Mouse (Mus musculus) liver, postnatal 0 days (tissue): ENCODE measurements around the gene Nudt15. TPM values are rescaled to one million over a fixed set of nuclear protein-coding genes. Genes with fewer than 3 reads are reported as not detected.

Source experiments
- ATAC-seq: fragments of 200-750 bp; cut with Nextera tagmentation; 2 replicates; pipeline ENCODE4 v1.8.0; 2017; ENCODE audit warnings: mild to moderate bottlenecking, moderate library complexity
- DNase-seq: peaks from one replicate; pipeline ENCODE4 v3.0.0-alpha.2; 2016
- H3K27ac ChIP-seq: fragments of 300-500 bp; sonication (generic); 2 replicates; pipeline ENCODE4 v1.5.1; 2014; ENCODE audit warnings: antibody characterized with exemption, moderate library complexity, mild to moderate bottlenecking, low read depth
- H3K27me3 ChIP-seq: fragments of 300-500 bp; sonication (generic); 2 replicates; pipeline ENCODE4 v1.6.1; 2014; ENCODE audit warnings: low read length, control low read depth, mixed read lengths; ENCODE audit not compliant: insufficient read depth
- H3K36me3 ChIP-seq: fragments of 300-500 bp; sonication (generic); replicated peaks from 2 replicates; pipeline ENCODE4 v1.6.1; 2014; ENCODE audit warnings: mild to moderate bottlenecking, control low read depth, low read length, moderate library complexity, mixed read lengths; ENCODE audit not compliant: insufficient read depth
- H3K4me1 ChIP-seq: fragments of 300-500 bp; sonication (generic); 2 replicates; pipeline ENCODE4 v1.6.1; 2014; ENCODE audit warnings: antibody characterized with exemption, mild to moderate bottlenecking, control low read depth; ENCODE audit not compliant: insufficient read depth
- H3K4me2 ChIP-seq: fragments of 300-500 bp; sonication (generic); 2 replicates; pipeline ENCODE4 v1.6.1; 2014; ENCODE audit warnings: low read depth, mild to moderate bottlenecking, low read length, moderate library complexity, mixed read lengths
- H3K4me3 ChIP-seq: fragments of 300-500 bp; sonication (generic); 2 replicates; pipeline ENCODE4 v1.5.1; 2014; ENCODE audit warnings: low read depth, low read length
- H3K9ac ChIP-seq: fragments of 300-500 bp; sonication (generic); replicated peaks from 2 replicates; pipeline ENCODE4 v1.6.1; 2014; ENCODE audit warnings: mild to moderate bottlenecking, moderate library complexity
- H3K9me3 ChIP-seq: fragments of 300-500 bp; sonication (generic); 2 replicates; pipeline ENCODE4 v1.6.1; 2016; ENCODE audit warnings: mild to moderate bottlenecking, control low read depth, low read length, mixed read lengths
- CTCF ChIP-seq: sonication (generic); IDR thresholded peaks from 2 replicates; pipeline ENCODE4 v1.5.1; 2016; ENCODE audit warnings: antibody characterized with exemption, low read depth
- EP300 ChIP-seq: IDR thresholded peaks from 2 replicates; pipeline ENCODE4 v1.6.1; 2016; ENCODE audit warnings: antibody characterized with exemption, low read depth, mild to moderate bottlenecking
- WGBS: fragments of 180-500 bp; shearing (Covaris S2); extraction: QIAGEN DNeasy Blood & Tissue Kit; methylation state at CpG from one replicate; pipeline ENCODE4 v1.1.7; 2014; ENCODE audit not compliant: insufficient replicate concordance; 5-methylcytosine and 5-hydroxymethylcytosine counted together
- polyA plus RNA-seq: library from polyadenylated mRNA; unstranded; fragments of >200 nt; fragmentation: Nextera tagmentation; extraction: Ambion mirVana; gene quantifications from 2 replicates; pipeline ENCODE4 v1.2.1, GENCODE M21; 2015

Nudt15 gene
- polyA plus RNA-seq, 1 experiment from 2014 or later = 1.9 TPM

GRCm38 (mm10) chr14:73503237-73503933, 44.7 kb downstream of the Nudt15 start:
- DNase-seq = no peak
- H3K4me3 ChIP-seq = no peak overlapping the region
- no peaks in the 10 kb centered on the region for H3K9me3 ChIP-seq
- no peak overlapping the region for H3K9ac ChIP-seq
- H3K27me3 ChIP-seq = no peaks in the 10 kb centered on the region
- no peak overlapping the region for H3K4me2 ChIP-seq
- WGBS = 48% methylated on average over 13 of the region's 13 CpGs
- H3K4me1 ChIP-seq = no peaks in the 10 kb centered on the region; the same call in 1 of the 2 replicates
- TF ChIP-seq EP300 (peak; percentile 47; the same call in 1 of the 2 replicates), CTCF (no peak)
- peak overlapping the region; percentile 50 for H3K27ac ChIP-seq
- no peak for ATAC-seq
- H3K36me3 ChIP-seq = no peaks in the 10 kb centered on the region

- no peak overlapping the region for H3K4me2 ChIP-seq
- H3K27ac ChIP-seq = peak overlapping the region; percentile 23; the same call in 1 of the 2 replicates
- no peak overlapping the region for H3K4me3 ChIP-seq
- TF ChIP-seq EP300 = no peak
- no peak for TF ChIP-seq CTCF
- no peaks in the 10 kb centered on the region for H3K27me3 ChIP-seq
- H3K36me3 ChIP-seq = no peaks in the 10 kb centered on the region
- DNase-seq (no peak), ATAC-seq (no peak)
- H3K4me1 ChIP-seq = no peaks in the 10 kb centered on the region; the same call in 1 of the 2 replicates
- WGBS = 57% methylated on average over 7 of the region's 7 CpGs
- no peaks in the 10 kb centered on the region for H3K9me3 ChIP-seq
- no peak overlapping the region for H3K9ac ChIP-seq
Observed at GRCm38 (mm10) chr14:73502591-73503184, 45.4 kb downstream of the Nudt15 start.

- Histone ChIP-seq H3K36me3 (no peaks in the 10 kb centered on the region), H3K27me3 (no peaks in the 10 kb centered on the region), H3K9me3 (no peaks in the 10 kb centered on the region), H3K4me1 (no peaks in the 10 kb centered on the region; the same call in 1 of the 2 replicates), H3K9ac (no peak overlapping the region), H3K4me3 (no peak overlapping the region), H3K4me2 (no peak overlapping the region), H3K27ac (no peak overlapping the region)
- no peak for ATAC-seq
- 68% methylated on average over 6 of the region's 6 CpGs for WGBS
- TF ChIP-seq CTCF (no peak), EP300 (no peak)
- DNase-seq = no peak
Observed at GRCm38 (mm10) chr14:73501721-73502120, 46.3 kb downstream of the Nudt15 start.

- no peak overlapping the region for H3K4me3 ChIP-seq
- no peaks in the 10 kb centered on the region; the same call in 1 of the 2 replicates for H3K4me1 ChIP-seq
- no peaks in the 10 kb centered on the region for H3K9me3 ChIP-seq
- no peak overlapping the region for H3K27ac ChIP-seq
- no peak for ATAC-seq
- no peak overlapping the region for H3K4me2 ChIP-seq
- TF ChIP-seq EP300 = no peak
- TF ChIP-seq CTCF = no peak
- H3K9ac ChIP-seq = no peak overlapping the region
- no peaks in the 10 kb centered on the region for H3K36me3 ChIP-seq
- 83% methylated on average over 9 of the region's 9 CpGs for WGBS
- H3K27me3 ChIP-seq = no peaks in the 10 kb centered on the region
- no peak for DNase-seq
Observed at GRCm38 (mm10) chr14:73501283-73501682, 46.8 kb downstream of the Nudt15 start.

GRCm38 (mm10) chr14:73495753-73496152, 52.3 kb downstream of the Nudt15 start:
- Histone ChIP-seq H3K9ac (no peak overlapping the region), H3K36me3 (no peaks in the 10 kb centered on the region), H3K27me3 (no peaks in the 10 kb centered on the region), H3K27ac (no peak overlapping the region), H3K9me3 (no peaks in the 10 kb centered on the region), H3K4me3 (no peak overlapping the region), H3K4me1 (no peaks in the 10 kb centered on the region), H3K4me2 (no peak overlapping the region)
- no peak for DNase-seq
- no peak for ATAC-seq
- TF ChIP-seq CTCF (0 out of 2 replicates have a peak, but pooled peaks have one; percentile 8), EP300 (no peak)
- WGBS = 67% methylated on average over 7 of the region's 7 CpGs

- no peaks in the 10 kb centered on the region for H3K9me3 ChIP-seq
- H3K27me3 ChIP-seq = no peaks in the 10 kb centered on the region
- H3K4me3 ChIP-seq = no peak overlapping the region
- no peak overlapping the region for H3K27ac ChIP-seq
- no peak for ATAC-seq
- WGBS = 47% methylated on average over 6 of the region's 6 CpGs
- no peaks in the 10 kb centered on the region for H3K36me3 ChIP-seq
- H3K4me1 ChIP-seq = no peaks in the 10 kb centered on the region
- no peak for TF ChIP-seq EP300
- TF ChIP-seq CTCF = no peak
- DNase-seq = no peak
- no peak overlapping the region for H3K4me2 ChIP-seq
- H3K9ac ChIP-seq = no peak overlapping the region
Observed at GRCm38 (mm10) chr14:73494122-73494521, 53.9 kb downstream of the Nudt15 start.
